Mouse (Mus musculus) retina, adult 2 months (tissue): ENCODE results near the gene Smarca5.

Source experiments
- DNase-seq: peaks from one replicate; pipeline ENCODE4 v3.0.0-alpha.2; 2012; ENCODE audit warnings: low read depth, low spot score

Gene Smarca5

GRCm38 (mm10) chr8:80739155-80739924 lies at the start of gene Smarca5:
Smarca5 (minus strand) TSS chr8:80739497.
- peak; percentile 74 for DNase-seq

- no peak for DNase-seq
Observed at GRCm38 (mm10) chr8:80784559-80784958, 45.3 kb upstream of the Smarca5 start.

DNA sequence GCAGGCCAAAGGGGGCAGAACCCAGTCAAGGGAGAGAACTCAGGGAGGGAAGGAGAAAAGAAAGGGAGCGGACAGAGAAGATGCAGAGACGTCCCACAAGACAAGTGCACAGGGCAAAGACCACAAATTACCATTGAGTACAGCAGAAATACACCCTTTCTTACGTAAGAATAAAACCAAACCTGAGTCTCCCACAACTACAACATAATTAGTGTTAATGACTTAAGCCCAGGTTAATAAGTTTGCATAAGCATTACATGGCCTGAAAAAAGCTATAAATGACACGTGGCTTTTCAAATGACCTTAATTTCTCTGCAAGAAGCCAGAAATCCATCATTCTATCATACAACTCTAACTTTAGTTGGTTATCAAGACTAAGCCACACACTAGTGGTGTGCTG lies 44.0 kb upstream of the Smarca5 start:
- no peak for DNase-seq

- DNase-seq: no peak
Observed at GRCm38 (mm10) chr8:80781338-80781737, 42.0 kb upstream of the Smarca5 start.

- no peak for DNase-seq
Observed at GRCm38 (mm10) chr8:80780271-80780670, 41.0 kb upstream of the Smarca5 start.

GRCm38 (mm10) chr8:80776436-80776835 lies 37.1 kb upstream of the Smarca5 start:
- no peak for DNase-seq

GRCm38 (mm10) chr8:80772732-80773460 lies 33.6 kb upstream of the Smarca5 start:
- peak; percentile 13 for DNase-seq

DNA sequence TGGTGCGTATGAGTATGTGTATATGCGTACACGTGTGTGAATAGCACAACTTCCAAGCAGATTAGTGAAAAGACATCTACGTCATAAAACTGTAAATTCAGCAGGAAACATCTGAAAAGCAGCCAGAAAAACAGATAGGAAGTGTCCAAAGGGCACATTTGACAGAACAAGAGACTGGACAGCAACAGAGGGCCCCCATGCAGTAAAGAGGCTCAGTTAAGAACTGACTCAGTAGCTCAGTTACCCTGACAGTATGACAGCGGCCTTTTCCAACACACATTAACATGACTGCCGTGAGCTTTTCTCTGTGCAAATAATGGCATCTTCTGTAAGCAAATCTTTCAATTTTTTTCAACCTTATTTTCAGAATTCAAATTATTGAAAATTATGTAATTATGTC lies 29.2 kb upstream of the Smarca5 start:
- DNase-seq: no peak

GRCm38 (mm10) chr8:80753017-80753715 lies 13.9 kb upstream of the Smarca5 start:
- DNase-seq: peak; percentile 54

- no peak for DNase-seq
Observed at GRCm38 (mm10) chr8:80752429-80752828, 13.1 kb upstream of the Smarca5 start.

GRCm38 (mm10) chr8:80749091-80749490 lies 9.8 kb upstream of the Smarca5 start:
- DNase-seq: no peak

- DNase-seq: no peak
Observed at GRCm38 (mm10) chr8:80739932-80740331, 635 bp upstream of the Smarca5 start.

DNA sequence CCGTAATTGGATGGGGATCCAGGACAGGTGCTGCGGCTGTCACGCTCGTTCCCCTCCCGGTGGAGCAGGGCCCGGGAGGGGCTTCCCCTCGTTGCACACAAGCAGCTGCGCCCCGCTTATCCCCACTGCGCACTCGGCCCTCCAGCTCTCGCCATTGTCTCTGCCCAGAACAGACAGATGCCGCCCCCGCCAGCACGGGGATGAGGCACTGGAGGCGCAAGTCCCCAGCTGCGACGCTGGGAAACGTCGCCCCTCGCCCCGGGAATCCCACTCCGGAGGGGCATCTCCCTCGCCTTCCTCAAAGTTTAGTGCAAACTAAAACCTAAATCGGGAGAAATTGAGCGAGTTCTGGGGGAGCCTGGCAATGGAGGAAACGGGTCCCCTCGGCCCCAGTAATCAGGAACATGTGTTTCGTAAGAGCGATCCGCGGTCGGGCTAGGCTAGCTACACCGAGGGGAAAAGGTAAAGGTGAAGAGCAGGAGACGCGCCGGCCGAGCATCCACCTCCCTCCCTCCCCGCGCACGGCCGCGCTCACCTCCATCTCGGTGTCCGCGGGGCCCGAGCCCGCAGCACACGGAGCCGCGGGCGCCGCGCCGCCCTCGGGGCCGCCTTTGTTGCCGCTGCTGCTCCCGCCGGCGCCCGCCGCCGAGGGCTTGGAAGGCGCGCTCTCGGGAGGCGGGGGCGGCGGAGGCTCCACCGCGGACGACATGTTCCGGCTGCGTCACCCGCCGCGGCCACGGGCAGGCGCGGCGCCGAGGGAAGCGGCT lies 726 bp downstream of the Smarca5 start:
- DNase-seq: no peak

- DNase-seq: no peak
Observed at GRCm38 (mm10) chr8:80738046-80738387, 1.3 kb downstream of the Smarca5 start.

- no peak for DNase-seq
Observed at GRCm38 (mm10) chr8:80732326-80732725, 7.0 kb downstream of the Smarca5 start.

DNA sequence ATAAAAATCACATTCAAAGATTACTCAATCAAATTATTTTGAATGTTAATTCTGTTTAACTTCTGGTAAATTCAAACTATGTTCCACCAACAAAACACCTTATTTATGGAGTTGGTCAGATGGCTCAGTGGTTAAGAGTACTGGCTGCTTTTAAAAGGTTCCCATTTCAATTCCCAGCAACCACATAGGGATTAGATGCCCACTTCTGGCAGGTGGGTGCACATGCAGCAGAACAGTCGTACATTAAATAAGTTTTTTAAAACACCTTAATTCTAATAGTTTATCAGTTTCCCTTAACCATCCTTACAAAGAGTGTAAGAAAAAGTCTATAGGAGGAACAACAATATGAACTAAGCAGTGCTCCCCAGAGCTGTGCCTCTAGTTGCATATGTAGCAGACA lies 24.8 kb downstream of the Smarca5 start:
- no peak for DNase-seq

DNA sequence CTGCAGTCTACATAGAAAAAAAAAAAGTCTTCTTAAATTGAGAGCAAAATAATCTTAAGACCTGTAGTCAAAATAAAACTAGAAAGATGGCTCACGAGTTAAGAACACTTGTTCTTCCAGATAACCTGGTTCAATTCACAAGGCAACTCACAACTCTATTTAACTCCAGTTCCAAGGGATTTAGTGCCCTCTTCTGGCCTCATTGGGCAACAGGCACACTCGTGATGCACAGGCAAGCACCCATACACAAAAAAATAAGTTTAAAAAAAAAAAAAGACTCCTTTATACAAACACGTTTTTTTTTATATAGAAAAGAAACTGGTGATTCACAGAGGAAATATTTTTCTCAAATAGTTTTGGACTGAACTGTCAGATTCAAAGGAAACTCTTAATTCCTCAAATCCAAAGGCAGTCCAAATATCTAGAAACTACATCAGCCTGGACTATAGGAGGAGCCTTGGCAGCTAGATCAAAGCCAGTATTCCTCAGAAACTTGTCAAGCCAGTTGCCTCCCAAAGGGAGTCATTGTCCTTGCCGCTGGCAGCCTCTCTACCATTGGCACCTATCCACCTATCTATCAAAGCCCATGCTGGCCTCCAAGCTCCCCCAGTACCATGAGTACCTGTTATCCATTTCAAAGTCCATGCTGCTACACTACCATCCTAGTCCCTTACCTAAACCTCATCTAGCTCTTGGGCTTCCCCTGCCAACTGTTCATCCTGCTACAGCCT lies 28.5 kb downstream of the Smarca5 start:
- DNase-seq: no peak

DNA sequence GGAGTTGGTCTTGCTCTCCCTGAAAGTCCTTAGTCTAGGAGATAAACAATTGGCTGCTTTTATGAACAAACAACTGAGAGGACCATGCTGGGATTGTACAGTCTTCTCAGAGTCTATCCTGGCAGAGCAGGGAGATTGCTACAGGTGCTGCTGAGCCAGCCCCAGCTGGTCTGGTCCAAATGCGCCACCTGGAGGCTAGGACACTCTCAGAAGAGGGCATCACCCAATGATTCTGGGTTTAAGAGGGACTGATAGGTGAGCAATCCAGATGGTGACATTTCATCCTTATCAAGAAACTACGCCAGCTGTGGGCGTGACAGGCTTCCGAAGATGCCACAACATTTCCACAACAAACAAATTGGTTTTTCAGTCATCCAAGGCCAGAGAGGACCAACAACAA lies 51.2 kb downstream of the Smarca5 start:
- DNase-seq: no peak

GRCm38 (mm10) chr8:80683756-80684335 lies 55.5 kb downstream of the Smarca5 start:
- DNase-seq: no peak

DNA sequence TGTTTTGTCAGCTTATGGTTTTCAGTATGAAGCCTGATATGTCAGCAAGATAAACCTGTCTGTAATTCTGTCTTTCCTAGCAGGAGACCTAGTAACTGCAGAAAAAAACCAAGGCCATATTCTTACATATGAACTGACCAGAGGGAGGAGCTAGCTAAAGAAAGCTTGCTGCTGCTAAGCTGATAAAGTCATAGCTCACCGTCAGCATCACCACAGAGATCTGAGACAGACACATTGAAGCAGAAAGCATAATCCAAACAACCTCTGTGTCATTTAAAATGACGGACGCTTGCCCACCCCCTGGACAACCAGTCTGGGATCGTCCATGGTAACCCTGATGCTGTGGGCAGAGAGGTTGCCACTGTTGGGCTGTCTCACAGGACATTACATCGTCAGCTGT lies 56.7 kb downstream of the Smarca5 start:
- no peak for DNase-seq
